Mouse (Mus musculus): ENCODE data around the gene Adk. TPM values are rescaled to one million over a fixed set of nuclear protein-coding genes. Genes with fewer than 3 reads are reported as not detected.

The Adk gene
- polyA plus RNA-seq, 1 experiment from 2014 or later = 223 TPM

- H3K4me3 ChIP-seq = no peak overlapping the region
- no peaks in the 10 kb centered on the region for H3K36me3 ChIP-seq
- H3K9ac ChIP-seq = no peak overlapping the region
- H3K9me3 ChIP-seq (replicated peaks) = no peaks in the 10 kb centered on the region
- H3K4me1 ChIP-seq (replicated peaks) = peaks cover 16% of the 10 kb centered on the region
- no peak overlapping the region for H3K4me2 ChIP-seq
- no peaks in the 10 kb centered on the region for H3K27me3 ChIP-seq
- H3K27ac ChIP-seq = no peak overlapping the region
- ATAC-seq (replicated peaks; ENCODE audit: insufficient number of reproducible peaks, insufficient read depth, low FRiP score, low read depth) = no peak
- WGBS = 60% methylated on average over 2 of the region's 2 CpGs
Observed at GRCm38 (mm10) chr14:21351646-21352045, 299.3 kb downstream of the Adk start.

- Histone ChIP-seq H3K4me1 (replicated peaks) (peaks cover 3% of the 10 kb centered on the region; the same call in 1 of the 2 replicates), H3K27ac (no peak overlapping the region), H3K27me3 (no peaks in the 10 kb centered on the region), H3K9me3 (replicated peaks) (no peaks in the 10 kb centered on the region), H3K4me3 (no peak overlapping the region), H3K4me2 (no peak overlapping the region), H3K9ac (no peak overlapping the region), H3K36me3 (no peaks in the 10 kb centered on the region; the same call in 1 of the 2 replicates)
- WGBS = 70% methylated on average over 1 of the region's 1 CpGs
- ATAC-seq (replicated peaks; ENCODE audit: insufficient number of reproducible peaks, insufficient read depth, low FRiP score, low read depth) = no peak
Observed at GRCm38 (mm10) chr14:21356286-21356685, 303.9 kb downstream of the Adk start.

DNA sequence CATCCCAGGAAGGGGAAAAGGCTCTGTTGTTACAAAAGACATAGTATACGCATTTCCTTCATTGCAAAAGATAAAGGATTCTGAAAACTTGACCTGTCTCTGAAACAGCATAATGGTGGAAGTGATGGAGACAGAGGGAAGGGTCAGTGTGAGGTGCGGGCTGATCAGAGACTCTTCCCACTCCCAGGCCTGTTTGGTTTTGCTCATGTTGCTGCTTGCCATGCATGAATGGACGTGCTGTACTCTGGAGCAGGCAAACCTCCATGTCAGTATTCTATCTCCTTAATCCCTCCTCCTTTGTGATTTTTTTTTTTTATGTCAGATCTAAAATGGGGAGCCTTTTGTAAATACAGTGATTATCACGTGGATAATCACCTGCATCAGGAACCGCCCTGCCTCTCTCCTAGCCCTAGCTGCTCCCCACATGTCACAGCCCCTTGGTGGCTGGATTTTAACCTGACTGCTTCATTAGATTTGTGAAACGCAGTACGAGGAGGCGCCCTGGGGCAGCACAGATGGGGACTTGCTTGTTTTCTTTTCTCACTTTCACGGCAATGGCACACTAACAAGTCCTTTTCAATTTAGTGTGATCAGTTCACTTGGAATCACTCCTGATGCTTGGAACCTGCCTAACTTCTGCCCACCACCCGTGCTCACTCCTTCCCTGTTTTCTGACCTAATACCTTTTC is 307.0 kb downstream of the Adk start:
- H3K9me3 ChIP-seq (replicated peaks) = no peaks in the 10 kb centered on the region
- H3K4me3 ChIP-seq = no peak overlapping the region
- no peaks in the 10 kb centered on the region for H3K4me1 ChIP-seq (replicated peaks)
- no peak overlapping the region for H3K4me2 ChIP-seq
- 81% methylated on average over 10 of the region's 10 CpGs for WGBS
- 0 out of 2 replicates have a peak overlapping the region, but pooled peaks have one; percentile 33 for H3K27ac ChIP-seq
- ATAC-seq (replicated peaks; ENCODE audit: insufficient number of reproducible peaks, insufficient read depth, low FRiP score, low read depth) = no peak
- H3K27me3 ChIP-seq = no peaks in the 10 kb centered on the region
- no peaks in the 10 kb centered on the region; the same call in 1 of the 2 replicates for H3K36me3 ChIP-seq
- no peak overlapping the region for H3K9ac ChIP-seq

DNA sequence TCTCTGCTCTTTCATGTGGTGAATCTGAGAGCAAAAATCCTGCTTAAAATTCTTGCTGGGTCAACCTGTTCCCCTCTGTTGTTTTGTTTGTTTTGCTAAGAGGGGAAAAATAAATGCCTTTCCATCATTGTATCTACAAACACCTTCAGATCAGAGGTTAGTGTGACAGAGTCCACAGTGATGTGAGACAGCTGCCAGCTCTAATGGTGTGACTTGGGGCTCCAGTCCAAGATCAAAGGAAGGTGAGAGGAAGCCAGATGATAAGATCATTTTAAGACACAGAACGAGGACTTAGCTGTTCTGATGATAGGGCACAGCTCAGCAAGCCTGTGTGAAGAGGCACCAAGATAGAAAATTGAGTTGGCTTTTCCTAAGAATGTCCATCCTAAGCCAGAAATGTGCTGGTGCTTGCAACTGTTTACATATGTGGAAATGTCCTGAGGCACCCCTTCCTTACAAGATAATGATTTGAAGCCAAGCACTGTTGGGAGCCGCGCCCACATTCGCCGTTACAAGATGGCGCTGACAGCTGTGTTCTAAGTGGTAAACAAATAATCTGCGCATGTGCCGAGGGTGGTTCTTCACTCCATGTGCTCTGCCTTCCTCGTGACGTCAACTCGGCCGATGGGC is 307.6 kb downstream of the Adk start:
- Histone ChIP-seq H3K27me3 (no peaks in the 10 kb centered on the region), H3K9me3 (replicated peaks) (no peaks in the 10 kb centered on the region), H3K4me3 (no peak overlapping the region), H3K36me3 (no peaks in the 10 kb centered on the region; the same call in 1 of the 2 replicates), H3K4me2 (no peak overlapping the region), H3K4me1 (replicated peaks) (no peaks in the 10 kb centered on the region), H3K27ac (0 out of 2 replicates have a peak overlapping the region, but pooled peaks have one; percentile 33), H3K9ac (no peak overlapping the region)
- WGBS = 81% methylated on average over 8 of the region's 12 CpGs
- ATAC-seq (replicated peaks; ENCODE audit: insufficient number of reproducible peaks, insufficient read depth, low FRiP score, low read depth) = no peak

DNA sequence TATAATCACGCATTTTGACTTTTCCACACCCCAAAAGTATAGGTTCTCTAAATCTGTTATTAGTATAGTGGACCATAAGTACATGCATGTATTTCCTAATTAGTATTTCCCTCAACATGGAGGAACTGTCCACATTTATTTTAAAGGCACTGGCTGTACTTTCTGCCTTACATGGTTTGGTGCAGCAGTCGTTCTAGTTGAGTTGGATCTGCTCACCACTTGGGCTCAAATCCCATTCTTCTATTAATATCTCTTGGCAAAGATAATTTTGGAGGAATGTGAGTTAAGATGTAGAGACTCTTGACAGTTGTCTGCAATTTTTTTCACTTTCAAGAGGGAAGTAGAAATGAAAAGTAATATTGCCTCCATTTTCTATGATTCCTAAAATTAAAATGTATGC is 314.7 kb downstream of the Adk start:
- no peak for ATAC-seq (replicated peaks; ENCODE audit: insufficient number of reproducible peaks, insufficient read depth, low FRiP score, low read depth)
- Histone ChIP-seq H3K27me3 (no peaks in the 10 kb centered on the region), H3K4me3 (no peak overlapping the region), H3K4me2 (no peak overlapping the region), H3K9me3 (replicated peaks) (no peaks in the 10 kb centered on the region), H3K27ac (peak overlapping the region; percentile 67), H3K9ac (no peak overlapping the region), H3K36me3 (no peaks in the 10 kb centered on the region), H3K4me1 (replicated peaks) (peaks cover 17% of the 10 kb centered on the region)
- 58% methylated on average over 2 of the region's 2 CpGs for WGBS

DNA sequence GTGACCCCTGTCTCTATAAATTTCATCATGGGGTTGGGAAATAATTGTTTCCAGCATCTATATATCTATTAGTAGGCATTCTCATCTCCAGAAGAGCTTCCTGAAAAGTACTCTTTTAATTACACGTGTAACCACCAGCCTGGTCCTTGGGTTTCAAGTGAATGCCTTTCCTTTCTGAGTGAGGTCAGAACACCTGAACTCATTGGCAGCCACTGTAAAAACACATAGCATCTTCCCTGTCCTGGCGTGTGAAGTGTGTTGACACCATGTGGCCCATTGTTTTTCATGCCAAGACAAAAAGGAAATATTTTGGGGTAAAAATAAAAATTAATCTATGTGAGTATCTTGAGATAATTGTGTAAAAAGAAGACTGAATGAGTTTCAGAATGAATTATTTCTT is 316.2 kb downstream of the Adk start:
- Histone ChIP-seq H3K9me3 (replicated peaks) (no peaks in the 10 kb centered on the region), H3K27me3 (no peaks in the 10 kb centered on the region), H3K27ac (peak overlapping the region; percentile 67), H3K4me3 (no peak overlapping the region), H3K4me1 (replicated peaks) (peaks cover 17% of the 10 kb centered on the region), H3K9ac (no peak overlapping the region), H3K36me3 (no peaks in the 10 kb centered on the region), H3K4me2 (no peak overlapping the region)
- no peak for ATAC-seq (replicated peaks; ENCODE audit: insufficient number of reproducible peaks, insufficient read depth, low FRiP score, low read depth)
- WGBS = 56% methylated on average over 2 of the region's 2 CpGs

DNA sequence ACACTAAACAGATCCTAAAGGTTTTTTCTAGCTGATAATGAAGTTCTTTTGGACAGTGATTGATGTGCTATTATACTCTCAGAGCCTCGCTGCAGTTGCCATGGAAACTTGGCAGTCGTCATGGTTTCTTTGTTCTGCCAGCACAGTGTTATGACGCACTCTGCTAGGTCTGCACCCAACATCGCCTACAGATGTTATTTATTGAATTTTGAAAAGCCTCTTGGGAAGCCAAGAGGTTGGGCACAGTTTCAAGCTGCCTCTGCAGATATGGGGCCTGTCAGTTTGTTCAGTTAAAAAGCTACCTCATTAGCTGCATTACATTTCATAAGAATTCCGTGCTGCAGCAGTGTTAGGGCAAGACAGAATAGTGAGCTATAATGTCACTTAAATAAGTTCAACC is 316.8 kb downstream of the Adk start:
- H3K9ac ChIP-seq = no peak overlapping the region
- H3K4me2 ChIP-seq = no peak overlapping the region
- H3K27ac ChIP-seq = peak overlapping the region; percentile 67
- no peaks in the 10 kb centered on the region for H3K9me3 ChIP-seq (replicated peaks)
- H3K27me3 ChIP-seq = no peaks in the 10 kb centered on the region
- no peaks in the 10 kb centered on the region for H3K36me3 ChIP-seq
- ATAC-seq (replicated peaks; ENCODE audit: insufficient number of reproducible peaks, insufficient read depth, low FRiP score, low read depth) = peak; percentile 83
- 16% methylated on average over 5 of the region's 5 CpGs for WGBS
- H3K4me1 ChIP-seq (replicated peaks) = peaks cover 17% of the 10 kb centered on the region
- no peak overlapping the region for H3K4me3 ChIP-seq

DNA sequence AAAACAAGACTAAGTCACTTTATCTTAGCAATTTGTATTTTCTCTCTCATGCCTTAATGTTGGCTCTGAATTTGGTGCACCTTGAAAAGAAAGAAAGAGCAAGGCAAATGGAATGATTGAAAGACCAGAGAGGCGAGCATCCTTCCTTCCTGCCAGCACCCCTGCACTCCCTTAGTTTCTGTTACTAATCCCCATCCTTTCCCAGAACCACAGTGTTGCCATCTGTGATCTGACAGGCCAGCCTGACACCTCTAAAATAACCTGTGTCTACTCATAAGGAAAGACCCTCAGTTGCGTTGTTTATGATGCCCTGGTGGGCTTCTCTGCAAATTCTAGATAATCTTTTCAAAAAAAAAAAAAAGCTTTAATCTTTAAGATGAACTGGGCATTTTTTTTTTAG is 319.6 kb downstream of the Adk start:
- Histone ChIP-seq H3K4me3 (no peak overlapping the region), H3K9ac (no peak overlapping the region), H3K27ac (no peak overlapping the region), H3K9me3 (replicated peaks) (no peaks in the 10 kb centered on the region), H3K36me3 (no peaks in the 10 kb centered on the region), H3K4me1 (replicated peaks) (peaks cover 15% of the 10 kb centered on the region), H3K27me3 (no peaks in the 10 kb centered on the region), H3K4me2 (no peak overlapping the region)
- 76% methylated on average over 2 of the region's 2 CpGs for WGBS
- ATAC-seq (replicated peaks; ENCODE audit: insufficient number of reproducible peaks, insufficient read depth, low FRiP score, low read depth) = no peak

DNA sequence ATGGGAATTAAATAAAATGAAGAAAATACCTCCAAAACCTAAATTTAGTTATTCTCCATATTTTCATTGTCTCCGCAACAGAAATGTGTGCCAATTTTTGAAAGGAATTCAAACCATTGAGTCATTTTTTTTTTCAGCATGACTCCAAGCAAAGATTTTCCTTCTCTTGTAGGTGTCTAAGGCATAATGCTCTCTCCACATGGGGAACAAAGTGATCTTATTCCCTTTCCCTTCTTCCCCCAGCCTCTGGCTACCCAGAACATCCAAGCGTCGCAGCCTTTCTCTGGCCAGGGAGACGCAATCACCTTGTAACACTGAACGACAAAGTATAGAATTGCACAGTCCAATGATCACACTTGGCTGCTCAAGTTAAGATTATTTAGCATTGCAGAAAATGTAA is 320.3 kb downstream of the Adk start:
- Histone ChIP-seq H3K9ac (no peak overlapping the region), H3K4me1 (replicated peaks) (peaks cover 12% of the 10 kb centered on the region), H3K9me3 (replicated peaks) (no peaks in the 10 kb centered on the region), H3K27ac (no peak overlapping the region), H3K36me3 (no peaks in the 10 kb centered on the region), H3K27me3 (no peaks in the 10 kb centered on the region), H3K4me2 (no peak overlapping the region), H3K4me3 (no peak overlapping the region)
- no peak for ATAC-seq (replicated peaks; ENCODE audit: insufficient number of reproducible peaks, insufficient read depth, low FRiP score, low read depth)
- WGBS = 93% methylated on average over 5 of the region's 5 CpGs

DNA sequence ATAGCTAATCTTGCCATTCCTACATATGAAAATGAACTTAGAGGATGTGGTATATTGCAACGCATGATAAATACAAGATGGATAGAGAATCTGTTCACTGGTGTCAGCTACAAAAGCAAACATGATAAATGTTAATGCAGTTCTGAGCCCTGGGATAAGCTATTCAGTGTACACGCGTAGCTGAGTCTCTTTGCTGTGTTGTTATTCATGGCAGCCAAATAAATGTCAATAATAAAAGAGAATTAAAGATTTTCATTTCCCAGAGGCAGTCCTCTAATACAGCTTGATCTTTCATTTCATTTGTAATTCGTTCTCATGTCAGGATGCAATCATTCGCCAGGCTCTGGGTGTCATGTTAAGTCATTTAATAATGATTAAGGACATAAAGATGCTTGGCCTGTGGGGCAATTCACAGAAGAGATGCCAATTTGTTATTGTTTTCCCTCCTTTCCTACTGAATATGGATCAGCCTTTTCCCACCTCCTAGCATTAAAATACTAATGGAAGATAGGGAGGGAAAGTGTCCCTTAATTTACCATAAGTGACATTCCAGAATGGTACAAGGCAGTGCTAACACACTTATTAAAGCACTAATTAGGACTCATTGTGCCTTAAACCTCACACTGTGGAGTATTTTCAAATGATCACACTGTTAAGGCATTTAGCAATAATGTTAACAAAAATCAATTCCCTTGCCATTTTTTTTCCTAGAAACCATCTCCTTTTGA is 331.5 kb downstream of the Adk start:
- Histone ChIP-seq H3K9ac (no peak overlapping the region), H3K27me3 (no peaks in the 10 kb centered on the region), H3K9me3 (replicated peaks) (no peaks in the 10 kb centered on the region), H3K27ac (no peak overlapping the region), H3K4me3 (no peak overlapping the region), H3K36me3 (peaks cover 19% of the 10 kb centered on the region), H3K4me1 (replicated peaks) (no peaks in the 10 kb centered on the region), H3K4me2 (no peak overlapping the region)
- WGBS = 91% methylated on average over 5 of the region's 5 CpGs
- no peak for ATAC-seq (replicated peaks; ENCODE audit: insufficient number of reproducible peaks, insufficient read depth, low FRiP score, low read depth)

DNA sequence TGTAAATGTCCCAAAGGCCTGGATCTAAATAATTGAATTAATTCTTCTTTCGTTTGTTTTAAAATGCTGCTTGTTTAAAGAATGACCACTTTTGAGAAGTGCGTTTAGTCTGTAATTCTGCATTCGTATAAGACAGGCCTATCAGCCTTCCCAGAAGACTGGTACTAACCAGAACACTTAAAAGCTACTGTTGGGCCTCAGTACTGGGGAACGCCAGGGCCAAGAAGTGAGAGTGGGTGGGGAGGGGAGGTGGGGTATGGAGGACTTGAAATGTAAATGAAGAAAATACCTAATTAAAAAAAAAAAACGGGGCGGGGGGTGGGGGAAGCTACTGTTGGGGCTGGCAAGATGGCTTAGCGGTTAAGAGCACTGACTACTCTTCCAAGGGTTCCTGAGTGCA is 347.1 kb downstream of the Adk start:
- H3K9ac ChIP-seq = no peak overlapping the region
- ATAC-seq (replicated peaks; ENCODE audit: insufficient number of reproducible peaks, insufficient read depth, low FRiP score, low read depth) = no peak
- no peak overlapping the region for H3K4me2 ChIP-seq
- H3K4me3 ChIP-seq = no peak overlapping the region
- no peaks in the 10 kb centered on the region for H3K36me3 ChIP-seq
- H3K27ac ChIP-seq = no peak overlapping the region
- 93% methylated on average over 7 of the region's 7 CpGs for WGBS
- H3K27me3 ChIP-seq = no peaks in the 10 kb centered on the region
- peaks cover 4% of the 10 kb centered on the region for H3K4me1 ChIP-seq (replicated peaks)
- H3K9me3 ChIP-seq (replicated peaks) = no peaks in the 10 kb centered on the region

Measured in heart, embryonic 15.5 days (tissue).